Mouse (Mus musculus): Measurements from ENCODE around the gene Fcer2a.

Gene Fcer2a

GRCm38 (mm10) chr8:3676131-3676992, 17.6 kb downstream of the Fcer2a start, which contains the start of gene Trappc5:
Gene Trappc5 (plus strand): TSS chr8:3676299.
- DNase-seq (ENCODE audit: low spot score), result peak; percentile 90

GRCm38 (mm10) chr8:3674671-3675070, 19.3 kb downstream of the Fcer2a start:
- DNase-seq (ENCODE audit: low spot score), result no peak

GRCm38 (mm10) chr8:3671980-3672491, 21.9 kb downstream of the Fcer2a start, which contains the start of gene Fcor:
Gene Fcor (minus strand): TSS chr8:3672362.
- peak; percentile 64 for DNase-seq (ENCODE audit: low spot score)

GRCm38 (mm10) chr8:3670388-3670787, 23.6 kb downstream of the Fcer2a start:
- DNase-seq (ENCODE audit: low spot score), result no peak

- DNase-seq (ENCODE audit: low spot score), result no peak
These were observed 28.5 kb downstream of the Fcer2a start, which contains the start of gene Mcemp1 for GRCm38 (mm10) chr8:3665507-3665906. Gene Mcemp1 (plus strand): TSS chr8:3665754.

GRCm38 (mm10) chr8:3664405-3664804, 29.6 kb downstream of the Fcer2a start:
- DNase-seq (ENCODE audit: low spot score), result no peak

- DNase-seq (ENCODE audit: low spot score), result no peak
These were observed 33.1 kb downstream of the Fcer2a start for GRCm38 (mm10) chr8:3660889-3661288.

- DNase-seq (ENCODE audit: low spot score), result no peak
These were observed 37.1 kb downstream of the Fcer2a start for GRCm38 (mm10) chr8:3656725-3657381.

GRCm38 (mm10) chr8:3655526-3655925, 38.4 kb downstream of the Fcer2a start, which contains the start of gene Retn:
Gene Retn (plus strand): TSS chr8:3655770.
- DNase-seq (ENCODE audit: low spot score), result no peak

- no peak for DNase-seq (ENCODE audit: low spot score)
These were observed 39.1 kb downstream of the Fcer2a start for GRCm38 (mm10) chr8:3654726-3655508.

GRCm38 (mm10) chr8:3652845-3653244, 41.1 kb downstream of the Fcer2a start:
- no peak for DNase-seq (ENCODE audit: low spot score)

GRCm38 (mm10) chr8:3648990-3649389, 45.0 kb downstream of the Fcer2a start:
- no peak for DNase-seq (ENCODE audit: low spot score)

GRCm38 (mm10) chr8:3648268-3648667, 45.7 kb downstream of the Fcer2a start:
- no peak for DNase-seq (ENCODE audit: low spot score)

- no peak for DNase-seq (ENCODE audit: low spot score)
These were observed 46.4 kb downstream of the Fcer2a start for GRCm38 (mm10) chr8:3647561-3647960.

- DNase-seq (ENCODE audit: low spot score), result no peak
These were observed 47.0 kb downstream of the Fcer2a start for GRCm38 (mm10) chr8:3646824-3647531.

- peak; percentile 54 for DNase-seq (ENCODE audit: low spot score)
These were observed 48.2 kb downstream of the Fcer2a start for GRCm38 (mm10) chr8:3645804-3646203.
